Mouse (Mus musculus) intestine, embryonic 15.5 days (tissue): ENCODE data around the gene Ankrd24. TPM values are rescaled to one million over a fixed set of nuclear protein-coding genes. Genes with fewer than 3 reads are reported as not detected.
"Not testable (repeated sequence)": the region's sequence is repeated elsewhere in the genome, so short reads cannot be mapped to it uniquely, and the experiment has no call there.

Experiments used
- ATAC-seq: fragments of 200-750 bp; cut with Nextera tagmentation; 2 replicates; pipeline ENCODE4 v1.8.0; 2017; ENCODE audit warnings: moderate TSS enrichment, moderate library complexity
- H3K27ac ChIP-seq: fragments of 300-500 bp; sonication (generic); 2 replicates; pipeline ENCODE4 v1.5.1; 2015; ENCODE audit warnings: mild to moderate bottlenecking, inconsistent platforms
- H3K27me3 ChIP-seq: fragments of 300-500 bp; sonication (generic); replicated peaks from 2 replicates; pipeline ENCODE4 v1.6.1; 2015; ENCODE audit warnings: inconsistent platforms
- H3K36me3 ChIP-seq: fragments of 300-500 bp; sonication (generic); 2 replicates; pipeline ENCODE4 v1.6.1; 2015; ENCODE audit warnings: inconsistent platforms
- H3K4me1 ChIP-seq: fragments of 300-500 bp; sonication (generic); replicated peaks from 2 replicates; pipeline ENCODE4 v1.6.1; 2015; ENCODE audit warnings: inconsistent platforms
- H3K4me2 ChIP-seq: fragments of 300-500 bp; sonication (generic); replicated peaks from 2 replicates; pipeline ENCODE4 v1.6.1; 2015; ENCODE audit warnings: mild to moderate bottlenecking, inconsistent platforms
- H3K4me3 ChIP-seq: fragments of 300-500 bp; sonication (generic); replicated peaks from 2 replicates; pipeline ENCODE4 v1.5.1; 2015; ENCODE audit warnings: inconsistent platforms
- H3K9ac ChIP-seq: fragments of 300-500 bp; sonication (generic); 2 replicates; pipeline ENCODE4 v1.6.1; 2015; ENCODE audit warnings: inconsistent platforms
- H3K9me3 ChIP-seq: fragments of 300-500 bp; sonication (generic); 2 replicates; pipeline ENCODE4 v1.6.1; 2016; ENCODE audit warnings: inconsistent platforms
- WGBS: fragments of 180-500 bp; shearing (Covaris S2); methylation state at CpG from one replicate; pipeline ENCODE4 v1.1.7; 2015; 5-methylcytosine and 5-hydroxymethylcytosine counted together
- polyA plus RNA-seq: library from polyadenylated mRNA; unstranded; fragments of >200 nt; fragmentation: Nextera tagmentation; extraction: Ambion mirVana; gene quantifications from 2 replicates; pipeline ENCODE4 v1.2.1, GENCODE M21; 2015

Ankrd24 gene
- polyA plus RNA-seq, 1 experiment from 2014 or later = 8.4 TPM

GRCm38 (mm10) chr10:81655178-81655577, 26.8 kb downstream of the Ankrd24 start:
- H3K27me3 ChIP-seq = no peaks in the 10 kb centered on the region
- ATAC-seq = no peak
- no peak overlapping the region for H3K27ac ChIP-seq
- H3K9ac ChIP-seq = no peak overlapping the region
- WGBS = 92% methylated on average over 10 of the region's 10 CpGs
- 0 out of 2 replicates have a peak, but pooled peaks cover 5% of the 10 kb centered on the region for H3K9me3 ChIP-seq
- peaks cover 18% of the 10 kb centered on the region; the same call in 1 of the 2 replicates for H3K36me3 ChIP-seq
- H3K4me2 ChIP-seq = no peak overlapping the region
- H3K4me3 ChIP-seq = no peak overlapping the region
- H3K4me1 ChIP-seq = no peaks in the 10 kb centered on the region

GRCm38 (mm10) chr10:81656174-81656573, 27.8 kb downstream of the Ankrd24 start:
- Histone ChIP-seq H3K9me3 (0 out of 2 replicates have a peak, but pooled peaks cover 5% of the 10 kb centered on the region), H3K27ac (no peak overlapping the region), H3K27me3 (no peaks in the 10 kb centered on the region), H3K4me3 (no peak overlapping the region), H3K4me2 (no peak overlapping the region), H3K36me3 (peaks cover 15% of the 10 kb centered on the region; the same call in 1 of the 2 replicates), H3K9ac (no peak overlapping the region), H3K4me1 (no peaks in the 10 kb centered on the region)
- WGBS = 91% methylated on average over 2 of the region's 2 CpGs
- no peak for ATAC-seq

- H3K27me3 ChIP-seq, H3K9me3 ChIP-seq, ATAC-seq, H3K36me3 ChIP-seq, H3K4me2 ChIP-seq, H3K27ac ChIP-seq, H3K4me1 ChIP-seq, H3K9ac ChIP-seq, H3K4me3 ChIP-seq: not testable (repeated sequence)
- WGBS = no CpG with 5 or more reads among the region's 18 CpGs
These were observed 58.8 kb downstream of the Ankrd24 start for GRCm38 (mm10) chr10:81687114-81687513.

Other genes with a start within 250 kb of the Ankrd24 start
- gene Dohh, start 244.1 kb upstream of the Ankrd24 start, polyA plus RNA-seq = 89.2 and 100 TPM in 2 replicates
- 2.8 and 3.6 TPM in 2 replicates for gene Gm48551, start 244.1 kb upstream of the Ankrd24 start, polyA plus RNA-seq
- 1.4 TPM in 1 of 2 replicates, not detected in the other for gene Gm48552, start 239.5 kb upstream of the Ankrd24 start, polyA plus RNA-seq
- 235 and 288 TPM in 2 replicates for gene Smim24, start 235.5 kb upstream of the Ankrd24 start, polyA plus RNA-seq
- gene Nfic, start 172.9 kb upstream of the Ankrd24 start, polyA plus RNA-seq = 52.8 and 56.0 TPM in 2 replicates
- gene Celf5, start 145.8 kb upstream of the Ankrd24 start, polyA plus RNA-seq = 1.7 TPM in 2 replicates
- 98.5 and 118 TPM in 2 replicates for gene Ncln, start 132.1 kb upstream of the Ankrd24 start, polyA plus RNA-seq
- 1.0 and 1.1 TPM in 2 replicates for gene S1pr4, start 128.4 kb upstream of the Ankrd24 start, polyA plus RNA-seq
- gene Gna15, start 104.3 kb upstream of the Ankrd24 start, polyA plus RNA-seq = 0.92 and 0.97 TPM in 2 replicates
- 245 and 269 TPM in 2 replicates for gene Gna11, start 83.3 kb upstream of the Ankrd24 start, polyA plus RNA-seq
- 743 and 808 TPM in 2 replicates for gene Aes, start 69.1 kb upstream of the Ankrd24 start, polyA plus RNA-seq
- gene Tle2, start 54.0 kb upstream of the Ankrd24 start, polyA plus RNA-seq = 14.5 and 17.8 TPM in 2 replicates
- gene Tle6, start 27.5 kb upstream of the Ankrd24 start, polyA plus RNA-seq = 19.9 and 26.0 TPM in 2 replicates
- gene BC025920, start 22.3 kb upstream of the Ankrd24 start, polyA plus RNA-seq = 0.85 and 1.00 TPM in 2 replicates
- gene Sirt6, start 743 bp upstream of the Ankrd24 start, polyA plus RNA-seq = 28.9 and 33.3 TPM in 2 replicates
- gene Gm10778, start 20.5 kb downstream of the Ankrd24 start, polyA plus RNA-seq = 3.9 and 4.6 TPM in 2 replicates
- gene Zfp433, start 76.3 kb downstream of the Ankrd24 start, polyA plus RNA-seq = 12.3 and 12.7 TPM in 2 replicates
- 6.3 and 8.2 TPM in 2 replicates for gene Gm3055, start 142.6 kb downstream of the Ankrd24 start, polyA plus RNA-seq
- gene Gm4767, start 183.6 kb downstream of the Ankrd24 start, polyA plus RNA-seq = 2.7 and 2.8 TPM in 2 replicates
- gene Gm32687, start 235.4 kb downstream of the Ankrd24 start, polyA plus RNA-seq = 5.5 and 6.3 TPM in 2 replicates